Mouse (Mus musculus): ENCODE results near the gene Chl1. TPM values are rescaled to one million over a fixed set of nuclear protein-coding genes. Genes with fewer than 3 reads are reported as not detected.

Chl1 gene
- polyA plus RNA-seq, 1 experiment from 2014 or later, result 16.3 TPM

GRCm38 (mm10) chr6:103675145-103675544 lies 164.8 kb downstream of the Chl1 start:
- Histone ChIP-seq H3K9me3 (ENCODE audit: control insufficient read depth, low read length) (no peaks in the 10 kb centered on the region), H3K27me3 (ENCODE audit: control insufficient read depth, insufficient read depth, low read length) (no peaks in the 10 kb centered on the region), H3K36me3 (ENCODE audit: control insufficient read depth, insufficient read depth, low read length) (no peaks in the 10 kb centered on the region), H3K4me2 (replicated peaks; ENCODE audit: low read depth) (no peak overlapping the region), H3K4me3 (ENCODE audit: low read depth, low read length) (no peak overlapping the region), H3K9ac (ENCODE audit: low read length) (no peak overlapping the region), H3K4me1 (replicated peaks; ENCODE audit: control insufficient read depth, insufficient read depth) (no peaks in the 10 kb centered on the region), H3K27ac (replicated peaks) (no peak overlapping the region)
- ATAC-seq (ENCODE audit: low FRiP score, low TSS enrichment) (no peak), DNase-seq (ENCODE audit: low spot score) (no peak)
- WGBS, result 68% methylated on average over 2 of the region's 2 CpGs
- TF ChIP-seq CTCF (IDR thresholded peaks at IDR 0.05; ENCODE audit: low read depth), result no peak
- TF ChIP-seq EP300 (optimal IDR thresholded peaks at IDR 0.05), result no peak

GRCm38 (mm10) chr6:103676664-103677063 lies 166.3 kb downstream of the Chl1 start:
- Histone ChIP-seq H3K9me3 (ENCODE audit: control insufficient read depth, low read length) (no peaks in the 10 kb centered on the region), H3K9ac (ENCODE audit: low read length) (no peak overlapping the region), H3K4me2 (replicated peaks; ENCODE audit: low read depth) (no peak overlapping the region), H3K36me3 (ENCODE audit: control insufficient read depth, insufficient read depth, low read length) (no peaks in the 10 kb centered on the region), H3K27ac (replicated peaks) (no peak overlapping the region), H3K4me3 (ENCODE audit: low read depth, low read length) (no peak overlapping the region), H3K4me1 (replicated peaks; ENCODE audit: control insufficient read depth, insufficient read depth) (no peaks in the 10 kb centered on the region), H3K27me3 (ENCODE audit: control insufficient read depth, insufficient read depth, low read length) (no peaks in the 10 kb centered on the region)
- WGBS, result 64% methylated on average over 5 of the region's 5 CpGs
- DNase-seq (ENCODE audit: low spot score) (no peak), ATAC-seq (ENCODE audit: low FRiP score, low TSS enrichment) (no peak)
- TF ChIP-seq CTCF (IDR thresholded peaks at IDR 0.05; ENCODE audit: low read depth) (no peak), EP300 (optimal IDR thresholded peaks at IDR 0.05) (no peak)

- no peak overlapping the region for H3K4me2 ChIP-seq (replicated peaks; ENCODE audit: low read depth)
- TF ChIP-seq EP300 (optimal IDR thresholded peaks at IDR 0.05) (no peak), CTCF (IDR thresholded peaks at IDR 0.05; ENCODE audit: low read depth) (no peak)
Measured at GRCm38 (mm10) chr6:103677072-103677471, 166.7 kb downstream of the Chl1 start.

GRCm38 (mm10) chr6:103682854-103683574 lies 172.6 kb downstream of the Chl1 start:
- Histone ChIP-seq H3K4me3 (ENCODE audit: low read depth, low read length) (no peak overlapping the region), H3K4me2 (replicated peaks; ENCODE audit: low read depth) (no peak overlapping the region), H3K4me1 (replicated peaks; ENCODE audit: control insufficient read depth, insufficient read depth) (no peaks in the 10 kb centered on the region), H3K36me3 (ENCODE audit: control insufficient read depth, insufficient read depth, low read length) (no peaks in the 10 kb centered on the region), H3K27ac (replicated peaks) (no peak overlapping the region), H3K27me3 (ENCODE audit: control insufficient read depth, insufficient read depth, low read length) (no peaks in the 10 kb centered on the region), H3K9ac (ENCODE audit: low read length) (no peak overlapping the region), H3K9me3 (ENCODE audit: control insufficient read depth, low read length) (no peaks in the 10 kb centered on the region)
- ATAC-seq (ENCODE audit: low FRiP score, low TSS enrichment) (peak; percentile 71; the same call in 1 of the 2 replicates), DNase-seq (ENCODE audit: low spot score) (peak; percentile 60)
- peak; percentile 95 for TF ChIP-seq CTCF (IDR thresholded peaks at IDR 0.05; ENCODE audit: low read depth)
- TF ChIP-seq EP300 (optimal IDR thresholded peaks at IDR 0.05), result no peak
- WGBS, result 11% methylated on average over 8 of the region's 8 CpGs

More at GRCm38 (mm10) chr6:103677072-103677471, 166.7 kb downstream of the Chl1 start:
- H3K27me3 ChIP-seq (ENCODE audit: control insufficient read depth, insufficient read depth, low read length), result no peaks in the 10 kb centered on the region
- H3K9me3 ChIP-seq (ENCODE audit: control insufficient read depth, low read length), result no peaks in the 10 kb centered on the region
- H3K27ac ChIP-seq (replicated peaks), result no peak overlapping the region
- H3K36me3 ChIP-seq (ENCODE audit: control insufficient read depth, insufficient read depth, low read length), result no peaks in the 10 kb centered on the region
- WGBS, result 77% methylated on average over 1 of the region's 1 CpGs
- H3K4me1 ChIP-seq (replicated peaks; ENCODE audit: control insufficient read depth, insufficient read depth), result no peaks in the 10 kb centered on the region
- H3K9ac ChIP-seq (ENCODE audit: low read length), result no peak overlapping the region
- no peak overlapping the region for H3K4me3 ChIP-seq (ENCODE audit: low read depth, low read length)
- DNase-seq (ENCODE audit: low spot score) (no peak), ATAC-seq (ENCODE audit: low FRiP score, low TSS enrichment) (no peak)

- no peak overlapping the region for H3K4me3 ChIP-seq (ENCODE audit: low read depth, low read length)
- H3K4me2 ChIP-seq (replicated peaks; ENCODE audit: low read depth), result no peak overlapping the region
- no peak overlapping the region for H3K27ac ChIP-seq (replicated peaks)
- 44% methylated on average over 3 of the region's 3 CpGs for WGBS
- H3K9me3 ChIP-seq (ENCODE audit: control insufficient read depth, low read length), result no peaks in the 10 kb centered on the region
- TF ChIP-seq CTCF (IDR thresholded peaks at IDR 0.05; ENCODE audit: low read depth), result no peak
- TF ChIP-seq EP300 (optimal IDR thresholded peaks at IDR 0.05), result no peak
- H3K27me3 ChIP-seq (ENCODE audit: control insufficient read depth, insufficient read depth, low read length), result no peaks in the 10 kb centered on the region
- no peak for DNase-seq (ENCODE audit: low spot score)
- no peak overlapping the region for H3K9ac ChIP-seq (ENCODE audit: low read length)
- H3K36me3 ChIP-seq (ENCODE audit: control insufficient read depth, insufficient read depth, low read length), result no peaks in the 10 kb centered on the region
- no peaks in the 10 kb centered on the region for H3K4me1 ChIP-seq (replicated peaks; ENCODE audit: control insufficient read depth, insufficient read depth)
- no peak for ATAC-seq (ENCODE audit: low FRiP score, low TSS enrichment)
Measured at GRCm38 (mm10) chr6:103692511-103692910, 182.1 kb downstream of the Chl1 start.

GRCm38 (mm10) chr6:103697349-103698028 lies 187.1 kb downstream of the Chl1 start:
- no peak for TF ChIP-seq EP300 (optimal IDR thresholded peaks at IDR 0.05)
- peak; percentile 75 for TF ChIP-seq CTCF (IDR thresholded peaks at IDR 0.05; ENCODE audit: low read depth)
- Histone ChIP-seq H3K4me1 (replicated peaks; ENCODE audit: control insufficient read depth, insufficient read depth) (no peaks in the 10 kb centered on the region), H3K27me3 (ENCODE audit: control insufficient read depth, insufficient read depth, low read length) (no peaks in the 10 kb centered on the region), H3K36me3 (ENCODE audit: control insufficient read depth, insufficient read depth, low read length) (no peaks in the 10 kb centered on the region), H3K9me3 (ENCODE audit: control insufficient read depth, low read length) (no peaks in the 10 kb centered on the region), H3K4me3 (ENCODE audit: low read depth, low read length) (no peak overlapping the region), H3K9ac (ENCODE audit: low read length) (no peak overlapping the region), H3K4me2 (replicated peaks; ENCODE audit: low read depth) (no peak overlapping the region), H3K27ac (replicated peaks) (no peak overlapping the region)
- no peak for ATAC-seq (ENCODE audit: low FRiP score, low TSS enrichment)
- 62% methylated on average over 7 of the region's 7 CpGs for WGBS
- DNase-seq (ENCODE audit: low spot score), result no peak
